Mouse (Mus musculus): ENCODE measurements at regions not wholly inside any gene's neighbourhood (a gene's known extent, or its start where the extent isn't known, plus 50 kb on each side); places are given as distances from the start of the nearest gene placed in this dataset.

- no peak for TF ChIP-seq MAFK (IDR thresholded peaks at IDR 0.05; ENCODE audit: insufficient replicate concordance, low read length)
- no peak for TF ChIP-seq USF2 (conservative IDR thresholded peaks at IDR 0.05; ENCODE audit: low read depth, low read length)
- no peak for TF ChIP-seq ETS1 (conservative IDR thresholded peaks at IDR 0.05; ENCODE audit: low read depth, low read length)
- TF ChIP-seq MYC (IDR thresholded peaks at IDR 0.05; ENCODE audit: low read depth, low read length): no peak
- no peak for TF ChIP-seq EP300 (IDR thresholded peaks at IDR 0.05; ENCODE audit: low read length)
- no peak for TF ChIP-seq KAT2A (IDR thresholded peaks at IDR 0.05; ENCODE audit: insufficient replicate concordance, low read length)
- no peak for TF ChIP-seq ZKSCAN1 (IDR thresholded peaks at IDR 0.05; ENCODE audit: borderline replicate concordance, low read depth, low read length)
- no peak for TF ChIP-seq SMC3 (IDR thresholded peaks at IDR 0.05; ENCODE audit: low read depth, low read length)
- no peak for TF ChIP-seq NRF1 (IDR thresholded peaks at IDR 0.05; ENCODE audit: low read depth, low read length)
- no peak for TF ChIP-seq NELFE (IDR thresholded peaks at IDR 0.05; ENCODE audit: low read depth, low read length)
- TF ChIP-seq CHD1 (IDR thresholded peaks at IDR 0.05; ENCODE audit: low read depth, low read length): no peak
- no peak for TF ChIP-seq ZNF384 (IDR thresholded peaks at IDR 0.05; ENCODE audit: low read depth, low read length)
- TF ChIP-seq E2F4 (IDR thresholded peaks at IDR 0.05; ENCODE audit: insufficient replicate concordance, low read depth, low read length): no peak
- no peak for TF ChIP-seq MXI1 (IDR thresholded peaks at IDR 0.05; ENCODE audit: low read depth, low read length)
- TF ChIP-seq TCF12 (IDR thresholded peaks at IDR 0.05; ENCODE audit: low read depth, low read length): no peak
- TF ChIP-seq PAX5 (IDR thresholded peaks at IDR 0.05; ENCODE audit: low read length): no peak
- TF ChIP-seq HCFC1 (IDR thresholded peaks at IDR 0.05; ENCODE audit: low read depth, low read length): no peak
- TF ChIP-seq CTCF (conservative IDR thresholded peaks at IDR 0.05 in 1 of 2, IDR thresholded peaks at IDR 0.05 in 1 of 2; ENCODE audit: low read depth in 2 of 2, low read length in 2 of 2): no peak
- TF ChIP-seq SIN3A (IDR thresholded peaks at IDR 0.05; ENCODE audit: low read length): no peak
- no peak for TF ChIP-seq CHD2 (IDR thresholded peaks at IDR 0.05; ENCODE audit: low read length)
These were observed 528.2 kb upstream of the Adamts16 start for GRCm38 (mm10) chr13:71369832-71370231.

DNA sequence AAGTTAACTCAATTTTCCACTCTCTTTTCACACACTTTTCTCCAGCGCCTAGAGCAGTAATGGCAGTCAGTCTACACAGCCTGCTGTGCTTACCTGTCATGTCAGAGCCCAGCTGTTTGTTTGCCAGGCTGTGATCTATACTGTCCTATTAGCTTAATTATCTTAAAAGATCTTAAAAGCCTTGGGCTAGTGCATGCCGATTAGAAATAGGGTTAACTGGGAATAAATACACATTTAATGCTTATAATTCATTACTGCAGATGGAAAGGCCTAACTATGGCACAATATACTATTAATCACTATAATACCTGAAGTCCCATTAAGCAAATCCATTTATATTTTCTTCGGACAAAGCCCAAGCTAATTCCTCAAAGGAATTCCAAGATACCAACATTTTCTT lies 523.6 kb upstream of the Adamts16 start:
- no peaks in the 10 kb centered on the region for H3K27me3 ChIP-seq (replicated peaks)
- DNase-seq (ENCODE audit: extremely low read depth): no peak
- dilution Hi-C loops (cut with MboI; ENCODE audit: extremely low pct_ligation_motif_present, extremely low pct_unique_long_range_greater_than_20kb, low sequenced_read_pairs) (no loop called here), in situ Hi-C loops (cut with MboI; ENCODE audit: low pct_ligation_motif_present, low pct_unique_long_range_greater_than_20kb, low sequenced_read_pairs) (no loop called here)
- TF ChIP-seq TBP (conservative IDR thresholded peaks at IDR 0.05; ENCODE audit: low read depth, low read length): no peak
- TF ChIP-seq RCOR1 (conservative IDR thresholded peaks at IDR 0.05; ENCODE audit: low read depth, low read length): no peak
- no peak for TF ChIP-seq SMC3 (IDR thresholded peaks at IDR 0.05; ENCODE audit: low read depth, low read length)
- no peaks in the 10 kb centered on the region for H3K79me2 ChIP-seq (replicated peaks; ENCODE audit: control insufficient read depth, extremely low read depth, insufficient read depth, poor library complexity, severe bottlenecking)
- H3K4me2 ChIP-seq (ENCODE audit: insufficient read depth, low read depth, poor library complexity, severe bottlenecking): no peak overlapping the region
- H3K36me3 ChIP-seq (replicated peaks in 1 of 2; ENCODE audit: control insufficient read depth in 1 of 2, insufficient read depth in 1 of 2, low read length in 1 of 2): no peaks in the 10 kb centered on the region
- no peak overlapping the region for H3K9ac ChIP-seq (ENCODE audit: insufficient read depth, low read depth)
- H3K27ac ChIP-seq (ENCODE audit: insufficient read depth, low read depth): no peak overlapping the region
- no peaks in the 10 kb centered on the region for H3K9me3 ChIP-seq (replicated peaks; ENCODE audit: low read length)
- H3K4me3 ChIP-seq (replicated peaks in 1 of 3; ENCODE audit: low read depth in 2 of 3, low read length in 2 of 3, poor library complexity in 1 of 3): no peak overlapping the region
- peaks cover 8 to 17% of the 10 kb centered on the region in 2 experiments; a peak in 3 of 4 replicates for H3K4me1 ChIP-seq (ENCODE audit: control insufficient read depth in 1 of 2, insufficient read depth in 2 of 2)

More at GRCm38 (mm10) chr13:71369832-71370231, 528.2 kb upstream of the Adamts16 start:
- no peak overlapping the region for H3K9ac ChIP-seq (ENCODE audit: insufficient read depth, low read depth)
- peaks cover 0 to 8% of the 10 kb centered on the region in 2 experiments; a peak in 2 of 4 replicates for H3K4me1 ChIP-seq (ENCODE audit: control insufficient read depth in 1 of 2, insufficient read depth in 2 of 2)
- no peak overlapping the region for H3K27ac ChIP-seq (ENCODE audit: insufficient read depth, low read depth)
- no peaks in the 10 kb centered on the region for H3K36me3 ChIP-seq (replicated peaks in 1 of 2; ENCODE audit: control insufficient read depth in 1 of 2, insufficient read depth in 1 of 2, low read length in 1 of 2)
- H3K27me3 ChIP-seq (replicated peaks): no peaks in the 10 kb centered on the region
- H3K9me3 ChIP-seq (replicated peaks; ENCODE audit: low read length): no peaks in the 10 kb centered on the region
- H3K4me3 ChIP-seq (replicated peaks in 1 of 3; ENCODE audit: low read depth in 2 of 3, low read length in 2 of 3, poor library complexity in 1 of 3): no peak overlapping the region
- dilution Hi-C loops (cut with MboI; ENCODE audit: extremely low pct_ligation_motif_present, extremely low pct_unique_long_range_greater_than_20kb, low sequenced_read_pairs): no loop called here
- H3K79me2 ChIP-seq (replicated peaks; ENCODE audit: control insufficient read depth, extremely low read depth, insufficient read depth, poor library complexity, severe bottlenecking): no peaks in the 10 kb centered on the region
- in situ Hi-C loops (cut with MboI; ENCODE audit: low pct_ligation_motif_present, low pct_unique_long_range_greater_than_20kb, low sequenced_read_pairs): no loop called here
- no peak for DNase-seq (ENCODE audit: extremely low read depth)
- H3K4me2 ChIP-seq (ENCODE audit: insufficient read depth, low read depth, poor library complexity, severe bottlenecking): no peak overlapping the region

All from CH12.LX (cell line).